Mouse (Mus musculus) lung, postnatal 14 days (tissue): ENCODE measurements around the gene Cdsn.

Experiments
- DNase-seq: peaks from one replicate; pipeline ENCODE4 v3.0.0; 2021

The Cdsn gene

GRCm38 (mm10) chr17:35578211-35578610, 26.3 kb downstream of the Cdsn start:
- peak; percentile 91 for DNase-seq

- DNase-seq, result no peak
Observed at GRCm38 (mm10) chr17:35582900-35583299, 31.0 kb downstream of the Cdsn start.

- peak; percentile 83 for DNase-seq
Observed at GRCm38 (mm10) chr17:35584330-35584937, 32.5 kb downstream of the Cdsn start.

GRCm38 (mm10) chr17:35587291-35587690, 35.4 kb downstream of the Cdsn start:
- no peak for DNase-seq

- DNase-seq, result no peak
Observed at GRCm38 (mm10) chr17:35588387-35588786, 36.5 kb downstream of the Cdsn start.

- peak; percentile 86 for DNase-seq
Observed at GRCm38 (mm10) chr17:35590410-35591218, 38.7 kb downstream of the Cdsn start.

- DNase-seq, result no peak
Observed at GRCm38 (mm10) chr17:35591219-35591578, 39.3 kb downstream of the Cdsn start.

- no peak for DNase-seq
Observed at GRCm38 (mm10) chr17:35591731-35592130, 39.8 kb downstream of the Cdsn start.

- DNase-seq, result no peak
Observed at GRCm38 (mm10) chr17:35592131-35592530, 40.2 kb downstream of the Cdsn start.

GRCm38 (mm10) chr17:35593786-35594185, 41.9 kb downstream of the Cdsn start:
- DNase-seq, result no peak

- no peak for DNase-seq
Observed at GRCm38 (mm10) chr17:35594456-35594855, 42.5 kb downstream of the Cdsn start.

- no peak for DNase-seq
Observed at GRCm38 (mm10) chr17:35597399-35597798, 45.5 kb downstream of the Cdsn start.

- DNase-seq, result no peak
Observed at GRCm38 (mm10) chr17:35601249-35601648, 49.3 kb downstream of the Cdsn start, which contains the start of gene Sfta2. Sfta2 (plus strand) TSS chr17:35601549.

GRCm38 (mm10) chr17:35601736-35602354, 49.9 kb downstream of the Cdsn start:
- no peak for DNase-seq
